Mouse (Mus musculus) CD8-positive naive resting alpha-beta T cell, adult 2 months (primary cell): ENCODE results near the gene Ccdc13.

Source experiments
- DNase-seq, 2 experiments: peaks; one replicate each; pipeline ENCODE4 v3.0.0; 2022; ENCODE audit warnings: low read depth in 2 of 2, low spot score in 2 of 2

Gene Ccdc13

GRCm38 (mm10) chr9:121847138-121847537, 7.9 kb upstream of the Ccdc13 start:
- no peak for DNase-seq

- DNase-seq, result peak; percentile 24 to 31
These were observed 7.4 kb upstream of the Ccdc13 start for GRCm38 (mm10) chr9:121846526-121847118.

GRCm38 (mm10) chr9:121842914-121843313, 3.7 kb upstream of the Ccdc13 start:
- no peak for DNase-seq

GRCm38 (mm10) chr9:121839622-121839965, 333 bp upstream of the Ccdc13 start:
- DNase-seq, result no peak

- no peak for DNase-seq
These were observed 1.3 kb downstream of the Ccdc13 start for GRCm38 (mm10) chr9:121838008-121838407.

- no peak for DNase-seq
These were observed 5.4 kb downstream of the Ccdc13 start for GRCm38 (mm10) chr9:121833825-121834224.

- peak; percentile 73 to 74 for DNase-seq
These were observed 8.3 kb downstream of the Ccdc13 start for GRCm38 (mm10) chr9:121830956-121831293.

- DNase-seq, result no peak
These were observed 8.9 kb downstream of the Ccdc13 start for GRCm38 (mm10) chr9:121830243-121830955.

GRCm38 (mm10) chr9:121829270-121829992, 9.8 kb downstream of the Ccdc13 start:
- DNase-seq, result no peak

- DNase-seq, result no peak
These were observed 10.9 kb downstream of the Ccdc13 start for GRCm38 (mm10) chr9:121828314-121828713.

GRCm38 (mm10) chr9:121826356-121826755, 12.9 kb downstream of the Ccdc13 start:
- DNase-seq, result no peak

- DNase-seq, result no peak
These were observed 15.3 kb downstream of the Ccdc13 start for GRCm38 (mm10) chr9:121823991-121824390.

GRCm38 (mm10) chr9:121823051-121823450, 16.2 kb downstream of the Ccdc13 start:
- DNase-seq, result no peak

- no peak for DNase-seq
These were observed 16.7 kb downstream of the Ccdc13 start for GRCm38 (mm10) chr9:121822585-121822991.

GRCm38 (mm10) chr9:121820765-121821164, 18.5 kb downstream of the Ccdc13 start:
- no peak for DNase-seq

GRCm38 (mm10) chr9:121819771-121820471, 19.3 kb downstream of the Ccdc13 start:
- DNase-seq, result no peak

GRCm38 (mm10) chr9:121819073-121819770, 20.0 kb downstream of the Ccdc13 start:
- no peak for DNase-seq

GRCm38 (mm10) chr9:121815183-121815582, 24.1 kb downstream of the Ccdc13 start:
- no peak for DNase-seq

- no peak for DNase-seq
These were observed 29.0 kb downstream of the Ccdc13 start for GRCm38 (mm10) chr9:121810081-121810821.

GRCm38 (mm10) chr9:121808511-121808910, 30.8 kb downstream of the Ccdc13 start:
- no peak for DNase-seq
